15 mouse cellular contexts compared by ENCODE assay signal in genomic region chr12:112794998-112795397, GRCm38 (mm10). TPM values are rescaled to one million over a fixed set of nuclear protein-coding genes. Genes with fewer than 3 reads are reported as not detected.
DNase-seq lines count a peak whose midpoint lies in the region; TF ChIP-seq lines count a peak whose summit lies in the region.
"Had no signal": no experiment of that assay in that cellular context is flagged by ENCODE, and none has a peak within 500 bp of the region (broad histone marks: within the 10 kb centered on the region; RNA-seq: fewer than 3 reads in every experiment).

No protein-coding gene starts in this region.

- H3K27me3 ChIP-seq in heart, embryonic 10.5 days (ENCODE audit: insufficient read depth, poor library complexity, severe bottlenecking): peaks cover 30% of the 10 kb centered on the region
- 0 out of 2 replicates have a peak, but pooled peaks cover 4% of the 10 kb centered on the region for H3K27me3 ChIP-seq in E14TG2a.4 (ENCODE audit: insufficient read depth, low read length)
- no peaks in the 10 kb centered on the region for H3K27me3 ChIP-seq in myocyte (ENCODE audit: control insufficient read depth, insufficient read depth, insufficient read length)
- H3K27me3 ChIP-seq: Patski had no signal

- no peak overlapping the region for H3K4me3 ChIP-seq in heart, embryonic 10.5 days
- H3K4me3 ChIP-seq in E14TG2a.4 (replicated peaks; ENCODE audit: low read length): peak overlapping the region; percentile 76
- peak overlapping the region; percentile 73 for H3K4me3 ChIP-seq in embryonic fibroblast, embryonic 13.5 days (ENCODE audit: insufficient read depth, low read length)
- H3K4me3 ChIP-seq in myocyte: peak overlapping the region; percentile 62
- H3K4me3 ChIP-seq: midbrain, embryonic 10.5 days had no signal

- H3K27ac ChIP-seq in heart, embryonic 10.5 days: peak overlapping the region; percentile 70; the same call in 1 of the 2 replicates
- H3K27ac ChIP-seq in embryonic fibroblast, embryonic 13.5 days (ENCODE audit: insufficient read depth, low read length): peak overlapping the region; percentile 98

- H3K79me2 ChIP-seq in myocyte (ENCODE audit: control insufficient read depth, insufficient read depth): peaks cover 36% of the 10 kb centered on the region

- peaks cover 54% of the 10 kb centered on the region for H3K4me1 ChIP-seq in heart, embryonic 10.5 days
- H3K4me1 ChIP-seq in E14TG2a.4 (replicated peaks; ENCODE audit: low read depth, low read length): peaks cover 93% of the 10 kb centered on the region
- peaks cover 30% of the 10 kb centered on the region for H3K4me1 ChIP-seq in embryonic fibroblast, embryonic 13.5 days (ENCODE audit: control insufficient read depth, insufficient read depth, low read length)

- intact Hi-C loops in heart, postnatal 14 days (cut with DNase I): no loop called here

- no peak for DNase-seq in heart, embryonic 10.5 days (ENCODE audit: low spot score)
- no peak for DNase-seq in heart, postnatal 14 days
- DNase-seq in ovary, postnatal 10 days (ENCODE audit: low spot score): no peak
- no peak for DNase-seq in right cerebral cortex, postnatal 4 days
- no peak for DNase-seq in right cerebral cortex, postnatal 25 days
- DNase-seq: B cell, adult 2 months; cerebellum, postnatal 14 days; kidney, postnatal 14 days; left cerebral cortex, postnatal 4 days; thymus, adult 18-20 months had no signal

- H3K4me2 ChIP-seq in myocyte (ENCODE audit: low read depth): peak overlapping the region; percentile 81

- no peak for TF ChIP-seq CTCF in E14TG2a.4 (conservative IDR thresholded peaks at IDR 0.05; ENCODE audit: low read length)
- no peak for TF ChIP-seq CTCF in embryonic fibroblast, embryonic 13.5 days (IDR thresholded peaks at IDR 0.05; ENCODE audit: borderline replicate concordance, insufficient read depth, low read length)

- no peaks in the 10 kb centered on the region for H3K36me3 ChIP-seq in heart, embryonic 10.5 days
- H3K36me3 ChIP-seq in E14TG2a.4 (ENCODE audit: insufficient read depth, low read length): no peaks in the 10 kb centered on the region
- H3K36me3 ChIP-seq in myocyte (ENCODE audit: control insufficient read depth, insufficient read depth): no peaks in the 10 kb centered on the region
- H3K36me3 ChIP-seq: midbrain, embryonic 10.5 days had no signal

- TF ChIP-seq POLR2A in embryonic fibroblast, embryonic 13.5 days (IDR thresholded peaks at IDR 0.05; ENCODE audit: low read depth, low read length): no peak; the same call in 1 of the 2 replicates
- no peak for TF ChIP-seq POLR2A in myocyte (IDR thresholded peaks at IDR 0.05; ENCODE audit: insufficient read length, low read depth)

- H3ac ChIP-seq in myocyte (ENCODE audit: control insufficient read depth, insufficient read length): peak overlapping the region; percentile 43

- no peaks in the 10 kb centered on the region for H3K9me3 ChIP-seq in heart, embryonic 10.5 days
- no peaks in the 10 kb centered on the region for H3K9me3 ChIP-seq in E14TG2a.4 (ENCODE audit: low read length)
- H3K9me3 ChIP-seq: midbrain, embryonic 10.5 days had no signal

- WGBS in heart, embryonic 10.5 days: 81% methylated on average over 5 of the region's 5 CpGs

TF ChIP-seq in myocyte, 11 proteins besides CTCF, POLR2A, EP300 and RAD21:
- TF ChIP-seq MYOD1 (IDR thresholded peaks at IDR 0.05; ENCODE audit: control insufficient read depth in 1 of 3, insufficient read length in 2 of 3, low read depth in 2 of 3) (no peak), REST (IDR thresholded peaks at IDR 0.05; ENCODE audit: insufficient read depth, insufficient read length) (no peak), MAX (IDR thresholded peaks at IDR 0.05; ENCODE audit: low read depth) (no peak), POLR2AphosphoS2 (IDR thresholded peaks at IDR 0.05; ENCODE audit: insufficient read length, low read depth) (no peak), TCF3 (IDR thresholded peaks at IDR 0.05; ENCODE audit: insufficient read length, low read depth) (no peak), CEBPB (IDR thresholded peaks at IDR 0.05; ENCODE audit: insufficient read depth, poor library complexity, severe bottlenecking) (no peak), MYOG (IDR thresholded peaks at IDR 0.05; ENCODE audit: control insufficient read depth in 1 of 3, insufficient read depth in 1 of 3, insufficient read length in 2 of 3, low read depth in 2 of 3) (no peak), TCF12 (IDR thresholded peaks at IDR 0.05; ENCODE audit: insufficient read depth, poor library complexity, severe bottlenecking) (no peak), USF1 (IDR thresholded peaks at IDR 0.05; ENCODE audit: low read depth) (no peak), SRF (IDR thresholded peaks at IDR 0.05; ENCODE audit: control insufficient read depth, insufficient read length, low read depth) (no peak), E2F4 (IDR thresholded peaks at IDR 0.05; ENCODE audit: insufficient read depth) (no peak)

RNA-seq across cellular contexts. Expression of gene Ahnak2, which starts 7.5 kb away (rescaled TPM):
- 0.53 and 0.71 TPM in 2 replicates for polyA plus RNA-seq in heart, embryonic 10.5 days (2016; fragmentation: Nextera tagmentation; extraction: Ambion mirVana)
- total RNA-seq in heart, postnatal 14 days (2021): 10 to 100 TPM; 14.5 to 19.5 TPM
- 170 and 211 TPM in 2 replicates for polyA plus RNA-seq in embryonic fibroblast, embryonic 13.5 days (2011; ENCODE audit: insufficient read length, low read depth, missing spikeins)
- 24.4 TPM for polyA plus RNA-seq in myocyte (2012; fragmentation: generic; extraction: Trizol)

RNA-seq across cellular contexts. Expression of gene Clba1, which starts 13.7 kb away (rescaled TPM):
- 13.0 and 14.9 TPM in 2 replicates for polyA plus RNA-seq in heart, embryonic 10.5 days (2016; fragmentation: Nextera tagmentation; extraction: Ambion mirVana)
- 1 to 10 TPM; 1.9 to 2.2 TPM for total RNA-seq in heart, postnatal 14 days (2021)
- polyA plus RNA-seq in embryonic fibroblast, embryonic 13.5 days (2011; ENCODE audit: insufficient read length, low read depth, missing spikeins): 13.0 and 18.5 TPM in 2 replicates
- 9.6 TPM for polyA plus RNA-seq in myocyte (2012; fragmentation: generic; extraction: Trizol)

RNA-seq across cellular contexts. Expression of gene Cdca4, which starts 34.2 kb away (rescaled TPM):
- 66.5 and 98.2 TPM in 2 replicates for polyA plus RNA-seq in heart, embryonic 10.5 days (2016; fragmentation: Nextera tagmentation; extraction: Ambion mirVana)
- 10 to 100 TPM in 1 of 2 experiments, 1 to 10 TPM in 1; 7.8 to 12.1 TPM for total RNA-seq in heart, postnatal 14 days (2021)
- polyA plus RNA-seq in embryonic fibroblast, embryonic 13.5 days (2011; ENCODE audit: insufficient read length, low read depth, missing spikeins): 44.1 and 53.6 TPM in 2 replicates
- polyA plus RNA-seq in myocyte (2012; fragmentation: generic; extraction: Trizol): 21.5 TPM

RNA-seq across cellular contexts. Expression of gene Pld4, which starts 34.5 kb away (rescaled TPM):
- 0.57 and 2.9 TPM in 2 replicates for polyA plus RNA-seq in heart, embryonic 10.5 days (2016; fragmentation: Nextera tagmentation; extraction: Ambion mirVana)
- total RNA-seq in heart, postnatal 14 days (2021): 1 to 10 TPM; 6.3 to 8.0 TPM
- polyA plus RNA-seq in embryonic fibroblast, embryonic 13.5 days (2011; ENCODE audit: insufficient read length, low read depth, missing spikeins): 0.30 and 4.2 TPM in 2 replicates
- 0.08 TPM for polyA plus RNA-seq in myocyte (2012; fragmentation: generic; extraction: Trizol)

Comparison
In these comparisons a context has a peak if more than half of its experiments do, and no peak if none do; other contexts are left out.
1. RNA of gene Ahnak2, which starts 7.5 kb away (polyA plus RNA-seq): 170 to 211 TPM in embryonic fibroblast, embryonic 13.5 days and 24.4 TPM in myocyte (single experiment); 0.53 to 0.71 TPM in heart, embryonic 10.5 days; every median in the first group is over 10 times any median in the second.